Mouse (Mus musculus) erythroblast, embryonic 14.5 days (primary cell): Measurements from ENCODE around the gene Gm9970.

Source experiments
- GATA1 ChIP-seq: IDR thresholded peaks from 2 replicates; pipeline ENCODE4 v1.6.1; 2012; ENCODE audit warnings: low read length, inconsistent platforms, mixed read lengths
- TAL1 ChIP-seq: IDR thresholded peaks from 3 replicates; pipeline ENCODE4 v1.6.1; 2012; ENCODE audit warnings: low read length, inconsistent platforms, mixed read lengths

DNA sequence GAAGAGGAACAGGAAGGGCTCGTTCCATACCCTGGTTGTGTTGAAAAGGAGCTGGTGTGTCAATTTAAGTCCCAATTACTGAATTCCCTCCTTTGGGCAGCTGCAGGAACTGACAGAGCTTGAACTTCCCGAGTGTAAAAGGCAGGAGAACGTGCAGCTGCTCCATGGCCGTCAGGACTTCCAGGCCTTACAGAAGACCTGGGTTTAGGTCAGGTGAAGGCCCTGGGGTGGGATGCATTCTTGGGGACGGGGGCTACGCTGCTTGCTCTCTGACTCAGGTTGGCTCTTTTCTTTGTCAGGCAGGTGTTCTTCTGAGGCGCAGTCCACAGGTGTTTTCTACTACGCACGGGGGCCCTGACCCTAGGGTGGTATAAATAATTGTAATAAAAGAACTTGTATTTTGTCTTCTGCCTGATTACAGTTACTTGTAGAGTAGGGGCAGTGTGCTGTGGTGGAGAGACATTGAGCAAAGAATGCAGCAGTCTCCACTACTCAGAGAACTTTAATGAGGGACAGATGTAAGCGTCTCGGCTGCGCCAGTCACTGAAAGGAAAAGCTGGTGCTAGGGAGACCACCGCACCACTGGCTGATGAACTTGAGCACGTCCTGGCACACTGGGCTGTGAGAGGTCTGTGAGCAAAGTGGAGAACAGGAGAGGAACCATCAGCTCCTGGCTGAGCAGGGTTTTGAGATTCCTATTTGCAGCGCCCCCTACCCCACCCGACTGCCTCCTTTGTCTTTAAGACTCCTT, 11.9 kb upstream of the Gm9970 start:
- TF ChIP-seq GATA1: no peak
- TF ChIP-seq TAL1: no peak
